ENCODE assay signal across 22 mouse cellular contexts in the genomic region with DNA sequence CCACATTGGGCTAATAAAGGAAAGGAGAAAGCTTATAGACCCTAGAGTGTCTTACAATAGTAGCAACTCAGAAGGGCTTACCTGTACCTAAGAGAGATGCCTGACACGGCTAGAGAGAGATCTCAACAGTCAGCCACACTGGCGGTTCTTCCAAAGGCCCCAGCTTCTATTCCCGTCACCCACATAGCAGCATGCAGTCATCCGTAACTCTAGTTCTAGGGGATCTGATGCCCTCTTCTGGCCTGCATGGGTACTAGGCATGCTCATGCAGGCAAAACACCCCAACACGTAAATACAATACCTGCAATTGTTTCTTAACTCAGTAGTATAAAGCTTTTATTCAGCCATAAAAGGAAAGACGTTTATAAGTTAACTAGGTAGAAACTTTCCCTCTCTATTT. TPM values are rescaled to one million over a fixed set of nuclear protein-coding genes. Genes with fewer than 3 reads are reported as not detected.
A peak's percentile ranks its signal among the peaks of the same experiment; 100 is the strongest.
DNase-seq lines count a peak whose midpoint lies in the region; ATAC-seq and TF ChIP-seq lines count a peak whose summit lies in the region.
"Had no signal": no experiment of that assay in that cellular context is flagged by ENCODE, and none has a peak within 500 bp of the region (broad histone marks: within the 10 kb centered on the region; RNA-seq: fewer than 3 reads in every experiment).

No protein-coding gene starts in this region.

- ATAC-seq in lung, postnatal 0 days, result no peak
- ATAC-seq: forebrain, embryonic 14.5 days had no signal

- H3K4me1 ChIP-seq in kidney, adult 2 months (ENCODE audit: control insufficient read depth, insufficient read depth, low read length), result no peaks in the 10 kb centered on the region
- no peaks in the 10 kb centered on the region for H3K4me1 ChIP-seq in lung, postnatal 0 days (ENCODE audit: insufficient read depth, low read depth, low read length)
- H3K4me1 ChIP-seq in bone marrow, adult 2 months (ENCODE audit: control insufficient read depth, insufficient read depth, low read length), result peaks cover 2% of the 10 kb centered on the region; the same call in 1 of the 2 replicates
- H3K4me1 ChIP-seq: hindbrain, embryonic 10.5 days had no signal

- TF ChIP-seq POLR2A in kidney, adult 2 months (IDR thresholded peaks at IDR 0.05; ENCODE audit: low read depth, low read length), result no peak
- no peak for TF ChIP-seq POLR2A in bone marrow, adult 2 months (IDR thresholded peaks at IDR 0.05; ENCODE audit: borderline replicate concordance, control insufficient read depth, low read depth, low read length)

- no peak overlapping the region for H3K4me3 ChIP-seq in kidney, adult 2 months (ENCODE audit: insufficient read depth, low read depth, low read length)
- no peak overlapping the region for H3K4me3 ChIP-seq in lung, postnatal 0 days (ENCODE audit: low read depth, low read length)
- no peak overlapping the region for H3K4me3 ChIP-seq in bone marrow, adult 2 months (replicated peaks; ENCODE audit: control insufficient read depth, low read depth, low read length)
- H3K4me3 ChIP-seq: embryonic facial prominence, embryonic 15.5 days; hindbrain, embryonic 10.5 days; limb, embryonic 10.5 days; megakaryocyte, embryonic 14.5 days; neural tube, embryonic 15.5 days had no signal

- H3K9me3 ChIP-seq in lung, postnatal 0 days (ENCODE audit: low read length), result no peaks in the 10 kb centered on the region
- H3K9me3 ChIP-seq: embryonic facial prominence, embryonic 15.5 days; limb, embryonic 10.5 days; megakaryocyte, embryonic 14.5 days; neural tube, embryonic 15.5 days had no signal

- WGBS in kidney, adult 2 months, result 75% methylated on average over 6 of the region's 6 CpGs
- WGBS in lung, postnatal 0 days, result 94% methylated on average over 6 of the region's 6 CpGs
- WGBS in bone marrow, adult 2 months, result 88% methylated on average over 6 of the region's 6 CpGs

- TF ChIP-seq CTCF in kidney, adult 2 months (conservative IDR thresholded peaks at IDR 0.05; ENCODE audit: insufficient read depth, insufficient read length, low read depth, low read length), result no peak; the same call in 1 of the 2 replicates
- peak; percentile 36 for TF ChIP-seq CTCF in lung, postnatal 0 days (IDR thresholded peaks at IDR 0.05)
- TF ChIP-seq CTCF in bone marrow, adult 2 months (IDR thresholded peaks at IDR 0.05; ENCODE audit: control insufficient read depth, insufficient read depth, low read length), result 0 out of 2 replicates have a peak, but pooled peaks have one; percentile 11

- DNase-seq in kidney, adult 2 months, result peak; percentile 16
- DNase-seq in kidney, postnatal 14 days, result no peak
- DNase-seq in lung, postnatal 0 days (ENCODE audit: low spot score), result no peak
- DNase-seq in lung, postnatal 14 days, result no peak
- peak; percentile 49 for DNase-seq in ES-CJ7 (ENCODE audit: low read depth, low spot score)
- DNase-seq in embryo, embryonic 11 days, result no peak
- DNase-seq: adrenal gland, postnatal 10 days; cerebellum, adult 8-10 months; gastrocnemius, postnatal 10 days; heart, postnatal 10 days; kidney, adult 8-10 months; lung, postnatal 36 days; thymus, adult 2 months; thymus, postnatal 4 days had no signal

- TF ChIP-seq EP300 in lung, postnatal 0 days (IDR thresholded peaks at IDR 0.05), result no peak

- peaks cover 2% of the 10 kb centered on the region; the same call in 1 of the 2 replicates for H3K36me3 ChIP-seq in kidney, adult 2 months (ENCODE audit: control insufficient read depth, insufficient read depth, low read length)
- peaks cover 8% of the 10 kb centered on the region; the same call in 1 of the 2 replicates for H3K36me3 ChIP-seq in lung, postnatal 0 days (ENCODE audit: insufficient read depth, low read length)

- no peak overlapping the region for H3K4me2 ChIP-seq in lung, postnatal 0 days (replicated peaks; ENCODE audit: low read depth, low read length)
- H3K4me2 ChIP-seq: embryonic facial prominence, embryonic 15.5 days; heart, embryonic 11.5 days; neural tube, embryonic 15.5 days had no signal

- no peaks in the 10 kb centered on the region for H3K27me3 ChIP-seq in kidney, adult 2 months (replicated peaks; ENCODE audit: control insufficient read depth, insufficient read depth, low read length)
- no peaks in the 10 kb centered on the region for H3K27me3 ChIP-seq in lung, postnatal 0 days (replicated peaks; ENCODE audit: insufficient read depth, low read length)
- H3K27me3 ChIP-seq: embryonic facial prominence, embryonic 15.5 days; megakaryocyte, embryonic 14.5 days; neural tube, embryonic 15.5 days had no signal

- no peak overlapping the region for H3K9ac ChIP-seq in lung, postnatal 0 days (replicated peaks; ENCODE audit: low read depth)
- H3K9ac ChIP-seq: embryonic facial prominence, embryonic 15.5 days; neural tube, embryonic 15.5 days had no signal

- H3K27ac ChIP-seq in kidney, adult 2 months (ENCODE audit: insufficient read depth, low read depth, low read length), result no peak overlapping the region
- no peak overlapping the region for H3K27ac ChIP-seq in lung, postnatal 0 days (ENCODE audit: low read length)
- no peak overlapping the region for H3K27ac ChIP-seq in bone marrow, adult 2 months (ENCODE audit: control insufficient read depth, insufficient read depth, low read depth, low read length, poor library complexity)
- H3K27ac ChIP-seq: embryonic facial prominence, embryonic 15.5 days; hindbrain, embryonic 10.5 days; limb, embryonic 10.5 days; neural tube, embryonic 15.5 days had no signal

RNA-seq across cellular contexts. Expression of gene Tnrc6c, which starts 59.3 kb away (rescaled TPM):
- 14.9 and 16.8 TPM in 2 replicates for polyA plus RNA-seq in kidney, adult 2 months (2012; rRNA removed)
- polyA plus RNA-seq in lung, postnatal 0 days (2015; fragmentation: Nextera tagmentation; extraction: Ambion mirVana), result 8.9 and 9.8 TPM in 2 replicates
- polyA plus RNA-seq in bone marrow, adult 2 months (2011; ENCODE audit: insufficient read depth, insufficient read length, low replicate concordance, missing spikeins), result 14.5 and 19.5 TPM in 2 replicates

Comparison
In these comparisons a context has a peak if more than half of its experiments do, and no peak if none do; other contexts are left out.
1. DNase-seq: peak in kidney, adult 2 months (single experiment) and ES-CJ7 (single experiment); none in kidney, postnatal 14 days (single experiment), lung, postnatal 0 days (single experiment), lung, postnatal 14 days (single experiment) and embryo, embryonic 11 days (single experiment).